Mouse (Mus musculus) CD4-positive, CD25-positive, alpha-beta regulatory T cell, adult 2 months (primary cell): Measurements from ENCODE around the gene Nrp2.

Source experiments
- DNase-seq: peaks from one replicate; pipeline ENCODE4 v3.0.0-alpha.2; 2012; ENCODE audit warnings: low read depth, low spot score

Gene Nrp2

GRCm38 (mm10) chr1:62750408-62751008 is 47.4 kb downstream of the Nrp2 start:
- no peak for DNase-seq

- no peak for DNase-seq
Observed at GRCm38 (mm10) chr1:62751011-62752006, 48.2 kb downstream of the Nrp2 start.

- no peak for DNase-seq
Observed at GRCm38 (mm10) chr1:62752055-62752454, 49.0 kb downstream of the Nrp2 start.

- no peak for DNase-seq
Observed at GRCm38 (mm10) chr1:62752661-62753333, 49.7 kb downstream of the Nrp2 start.

- DNase-seq: no peak
Observed at GRCm38 (mm10) chr1:62754066-62754835, 51.2 kb downstream of the Nrp2 start.

- DNase-seq: no peak
Observed at GRCm38 (mm10) chr1:62760086-62760485, 57.0 kb downstream of the Nrp2 start.

GRCm38 (mm10) chr1:62760565-62760964 is 57.5 kb downstream of the Nrp2 start:
- DNase-seq: no peak

- DNase-seq: no peak
Observed at GRCm38 (mm10) chr1:62763779-62764178, 60.7 kb downstream of the Nrp2 start.

- no peak for DNase-seq
Observed at GRCm38 (mm10) chr1:62765171-62765570, 62.1 kb downstream of the Nrp2 start.

- no peak for DNase-seq
Observed at GRCm38 (mm10) chr1:62766766-62767165, 63.7 kb downstream of the Nrp2 start.

- no peak for DNase-seq
Observed at GRCm38 (mm10) chr1:62767611-62768010, 64.5 kb downstream of the Nrp2 start.

GRCm38 (mm10) chr1:62770576-62770975 is 67.5 kb downstream of the Nrp2 start:
- no peak for DNase-seq

- no peak for DNase-seq
Observed at GRCm38 (mm10) chr1:62772391-62772790, 69.3 kb downstream of the Nrp2 start.

GRCm38 (mm10) chr1:62773105-62773920 is 70.2 kb downstream of the Nrp2 start:
- DNase-seq: no peak

GRCm38 (mm10) chr1:62773921-62774191 is 70.8 kb downstream of the Nrp2 start:
- no peak for DNase-seq

- no peak for DNase-seq
Observed at GRCm38 (mm10) chr1:62774288-62775218, 71.5 kb downstream of the Nrp2 start.

- DNase-seq: no peak
Observed at GRCm38 (mm10) chr1:62777320-62778235, 74.5 kb downstream of the Nrp2 start.

GRCm38 (mm10) chr1:62778910-62779309 is 75.8 kb downstream of the Nrp2 start:
- DNase-seq: no peak
